Comparison of ENCODE assay signal across 10 mouse cellular contexts in the genomic region with DNA sequence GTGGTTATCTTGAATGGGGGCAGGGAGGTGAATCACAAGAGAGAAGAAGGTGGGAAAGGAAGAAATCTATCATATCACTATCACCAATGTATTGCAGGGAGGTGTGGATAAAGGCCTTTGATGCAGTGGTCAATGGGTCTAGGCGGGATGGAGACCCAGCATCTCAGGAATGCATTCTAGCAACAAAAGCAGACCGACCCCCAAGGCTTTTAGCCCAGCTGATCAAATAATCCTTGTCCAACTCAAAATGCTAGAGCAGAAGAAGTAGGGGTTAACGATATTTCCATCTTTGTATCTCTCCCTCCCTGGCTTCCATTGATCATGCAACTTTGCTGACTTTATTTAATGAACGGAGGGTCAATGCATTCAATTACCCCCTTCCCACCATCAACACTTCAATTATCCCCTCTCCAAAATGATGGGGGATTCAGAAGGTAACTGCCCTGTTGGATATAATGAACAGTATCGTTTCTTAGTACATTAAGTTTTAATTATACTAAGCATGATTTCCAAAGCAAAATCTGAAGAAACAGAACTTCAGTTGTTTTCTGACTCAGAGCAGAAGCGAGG.
DNase-seq lines count a peak whose midpoint lies in the region; ATAC-seq and TF ChIP-seq lines count a peak whose summit lies in the region.
"Had no signal": no experiment of that assay in that cellular context is flagged by ENCODE, and none has a peak within 500 bp of the region (broad histone marks: within the 10 kb centered on the region; RNA-seq: fewer than 3 reads in every experiment).

No protein-coding gene starts in this region.

- no peak for ATAC-seq in intestine, embryonic 14.5 days (replicated peaks; ENCODE audit: low FRiP score, low TSS enrichment, low read depth)
- ATAC-seq in intestine, postnatal 0 days, result no peak
- no peak for ATAC-seq in embryonic facial prominence, embryonic 14.5 days (ENCODE audit: low read depth)
- no peak for ATAC-seq in hindbrain, embryonic 15.5 days (ENCODE audit: low FRiP score, low read depth)

- H3K27me3 ChIP-seq in intestine, embryonic 14.5 days (replicated peaks; ENCODE audit: control insufficient read depth, insufficient read depth, low read length), result no peaks in the 10 kb centered on the region
- no peaks in the 10 kb centered on the region for H3K27me3 ChIP-seq in intestine, postnatal 0 days (replicated peaks; ENCODE audit: control insufficient read depth, insufficient read depth, low read length)
- no peaks in the 10 kb centered on the region for H3K27me3 ChIP-seq in embryonic facial prominence, embryonic 14.5 days (replicated peaks; ENCODE audit: control insufficient read depth, insufficient read depth, low read length)
- H3K27me3 ChIP-seq in hindbrain, embryonic 15.5 days, result no peaks in the 10 kb centered on the region
- H3K27me3 ChIP-seq: heart, embryonic 15.5 days had no signal

- peak overlapping the region; percentile 47; the same call in 1 of the 2 replicates for H3K27ac ChIP-seq in intestine, embryonic 14.5 days (ENCODE audit: low read depth)
- no peak overlapping the region for H3K27ac ChIP-seq in intestine, postnatal 0 days (ENCODE audit: low read depth, low read length)
- no peak overlapping the region for H3K27ac ChIP-seq in embryonic facial prominence, embryonic 14.5 days (replicated peaks; ENCODE audit: low read depth, low read length)
- peak overlapping the region; percentile 66 for H3K27ac ChIP-seq in hindbrain, embryonic 15.5 days (replicated peaks)
- H3K27ac ChIP-seq: macrophage had no signal

- no peaks in the 10 kb centered on the region for H3K36me3 ChIP-seq in intestine, embryonic 14.5 days (ENCODE audit: control insufficient read depth, insufficient read depth, low read length)
- no peaks in the 10 kb centered on the region for H3K36me3 ChIP-seq in intestine, postnatal 0 days (ENCODE audit: control insufficient read depth, insufficient read depth)
- H3K36me3 ChIP-seq in embryonic facial prominence, embryonic 14.5 days (ENCODE audit: control insufficient read depth, insufficient read depth, low read length), result no peaks in the 10 kb centered on the region
- no peaks in the 10 kb centered on the region for H3K36me3 ChIP-seq in hindbrain, embryonic 15.5 days
- H3K36me3 ChIP-seq: heart, embryonic 15.5 days had no signal

- 62% methylated on average over 6 of the region's 6 CpGs for WGBS in intestine, embryonic 14.5 days
- WGBS in intestine, postnatal 0 days, result 65% methylated on average over 6 of the region's 6 CpGs
- 37% methylated on average over 6 of the region's 6 CpGs for WGBS in embryonic facial prominence, embryonic 14.5 days
- 19% methylated on average over 6 of the region's 6 CpGs for WGBS in hindbrain, embryonic 15.5 days

- DNase-seq in intestine, embryonic 14.5 days (ENCODE audit: low spot score), result no peak
- no peak for DNase-seq in embryonic facial prominence, embryonic 14.5 days (ENCODE audit: low spot score)
- DNase-seq in neural tube, embryonic 10.5 days (ENCODE audit: extremely low spot score, low spot score), result peak; percentile 21
- no peak for DNase-seq in spleen, postnatal 14 days (ENCODE audit: low spot score in 2 of 2)
- no peak for DNase-seq in ovary, postnatal 10 days (ENCODE audit: low spot score)
- no peak for DNase-seq in layer of hippocampus, adult 9-11 months

- no peak overlapping the region for H3K4me3 ChIP-seq in intestine, embryonic 14.5 days (ENCODE audit: low read depth, low read length)
- no peak overlapping the region for H3K4me3 ChIP-seq in intestine, postnatal 0 days (ENCODE audit: low read depth, low read length)
- no peak overlapping the region for H3K4me3 ChIP-seq in embryonic facial prominence, embryonic 14.5 days (ENCODE audit: low read depth, low read length)
- H3K4me3 ChIP-seq in hindbrain, embryonic 15.5 days, result no peak overlapping the region

- H3K9me3 ChIP-seq in intestine, embryonic 14.5 days (ENCODE audit: control insufficient read depth, low read length), result no peaks in the 10 kb centered on the region
- no peaks in the 10 kb centered on the region for H3K9me3 ChIP-seq in intestine, postnatal 0 days (ENCODE audit: control insufficient read depth)
- H3K9me3 ChIP-seq in embryonic facial prominence, embryonic 14.5 days (ENCODE audit: control insufficient read depth, low read length), result no peaks in the 10 kb centered on the region
- H3K9me3 ChIP-seq in hindbrain, embryonic 15.5 days, result no peaks in the 10 kb centered on the region
- H3K9me3 ChIP-seq: heart, embryonic 15.5 days had no signal

- H3K4me1 ChIP-seq in intestine, embryonic 14.5 days (replicated peaks; ENCODE audit: control insufficient read depth, insufficient read depth, low read length), result peaks cover 22% of the 10 kb centered on the region
- no peaks in the 10 kb centered on the region for H3K4me1 ChIP-seq in intestine, postnatal 0 days (replicated peaks; ENCODE audit: control insufficient read depth, insufficient read depth, low read length)
- peaks cover 24% of the 10 kb centered on the region for H3K4me1 ChIP-seq in embryonic facial prominence, embryonic 14.5 days (ENCODE audit: control insufficient read depth, insufficient read depth, low read length)
- H3K4me1 ChIP-seq in hindbrain, embryonic 15.5 days (replicated peaks), result peaks cover 74% of the 10 kb centered on the region

- H3K4me2 ChIP-seq in intestine, embryonic 14.5 days (ENCODE audit: low read length), result no peak overlapping the region
- no peak overlapping the region for H3K4me2 ChIP-seq in intestine, postnatal 0 days (replicated peaks; ENCODE audit: low read depth)
- peak overlapping the region; percentile 31 for H3K4me2 ChIP-seq in embryonic facial prominence, embryonic 14.5 days (ENCODE audit: low read depth, low read length)
- peak overlapping the region; percentile 12; the same call in 1 of the 2 replicates for H3K4me2 ChIP-seq in hindbrain, embryonic 15.5 days

- no peak for TF ChIP-seq CTCF in intestine, postnatal 0 days (IDR thresholded peaks at IDR 0.05; ENCODE audit: low read depth)

- no peak overlapping the region for H3K9ac ChIP-seq in intestine, embryonic 14.5 days (ENCODE audit: low read length)
- no peak overlapping the region for H3K9ac ChIP-seq in intestine, postnatal 0 days (ENCODE audit: low read depth, low read length)
- no peak overlapping the region for H3K9ac ChIP-seq in embryonic facial prominence, embryonic 14.5 days (ENCODE audit: low read depth, low read length)
- no peak overlapping the region for H3K9ac ChIP-seq in hindbrain, embryonic 15.5 days

Comparison
In these comparisons a context has a peak if more than half of its experiments do, and no peak if none do; other contexts are left out.
1. H3K27ac ChIP-seq: peak in intestine, embryonic 14.5 days (single experiment) and hindbrain, embryonic 15.5 days (single experiment); none in intestine, postnatal 0 days (single experiment) and embryonic facial prominence, embryonic 14.5 days (single experiment).
2. H3K4me2 ChIP-seq: peak in embryonic facial prominence, embryonic 14.5 days (single experiment) and hindbrain, embryonic 15.5 days (single experiment); none in intestine, embryonic 14.5 days (single experiment) and intestine, postnatal 0 days (single experiment).